In genomic region chr10:93422775-93423401, GRCm38 (mm10) we compare ENCODE assay signal across 20 mouse cellular contexts. TPM values are rescaled to one million over a fixed set of nuclear protein-coding genes. Genes with fewer than 3 reads are reported as not detected.
DNase-seq lines count a peak whose midpoint lies in the region; ATAC-seq lines count a peak whose summit lies in the region.
"Had no signal": no experiment of that assay in that cellular context is flagged by ENCODE, and none has a peak within 500 bp of the region (broad histone marks: within the 10 kb centered on the region; RNA-seq: fewer than 3 reads in every experiment).

No protein-coding gene starts in this region.

- DNase-seq in 3T3-L1 (ENCODE audit: low read depth, low spot score): peak; percentile 68
- DNase-seq in urinary bladder, postnatal 4 days (ENCODE audit: low spot score in 2 of 2): no peak
- DNase-seq in hindbrain, embryonic 14.5 days (ENCODE audit: low spot score): no peak
- no peak for DNase-seq in cerebellum, postnatal 14 days
- DNase-seq: adrenal gland, adult 2 months; cerebellum, adult 18-20 months; gastrocnemius, postnatal 10 days; kidney, adult 9 months; kidney, postnatal 4 days; right cerebral cortex, postnatal 4 days had no signal

- no peak overlapping the region for H3K4me2 ChIP-seq in intestine, embryonic 16.5 days (ENCODE audit: low read depth, low read length)
- no peak overlapping the region for H3K4me2 ChIP-seq in intestine, embryonic 15.5 days (replicated peaks)
- no peak overlapping the region for H3K4me2 ChIP-seq in hindbrain, embryonic 14.5 days (replicated peaks)
- H3K4me2 ChIP-seq: embryonic facial prominence, embryonic 13.5 days; heart, embryonic 11.5 days; limb, embryonic 13.5 days; lung, embryonic 15.5 days; neural tube, embryonic 13.5 days had no signal

- H3K27ac ChIP-seq in intestine, embryonic 16.5 days (ENCODE audit: low read length): no peak overlapping the region
- H3K27ac ChIP-seq in intestine, embryonic 15.5 days: no peak overlapping the region
- peak overlapping the region; percentile 37 for H3K27ac ChIP-seq in brown adipose tissue, adult 24 weeks (replicated peaks; ENCODE audit: low read depth, low read length)
- H3K27ac ChIP-seq in hindbrain, embryonic 14.5 days: no peak overlapping the region
- H3K27ac ChIP-seq: embryonic facial prominence, embryonic 13.5 days; hindbrain, postnatal 0 days; limb, embryonic 13.5 days; lung, embryonic 15.5 days; neural tube, embryonic 13.5 days had no signal

- H3K9ac ChIP-seq in intestine, embryonic 16.5 days (ENCODE audit: low read depth, low read length): no peak overlapping the region
- no peak overlapping the region for H3K9ac ChIP-seq in intestine, embryonic 15.5 days
- H3K9ac ChIP-seq in hindbrain, embryonic 14.5 days: no peak overlapping the region
- H3K9ac ChIP-seq: embryonic facial prominence, embryonic 13.5 days; limb, embryonic 13.5 days; lung, embryonic 15.5 days; neural tube, embryonic 13.5 days had no signal

- H3K9me3 ChIP-seq in intestine, embryonic 16.5 days (ENCODE audit: control insufficient read depth, low read length): no peaks in the 10 kb centered on the region
- H3K9me3 ChIP-seq in intestine, embryonic 15.5 days: no peaks in the 10 kb centered on the region
- no peaks in the 10 kb centered on the region for H3K9me3 ChIP-seq in megakaryocyte, embryonic 14.5 days
- no peaks in the 10 kb centered on the region for H3K9me3 ChIP-seq in hindbrain, embryonic 14.5 days (ENCODE audit: control insufficient read depth, low read length)
- H3K9me3 ChIP-seq: embryonic facial prominence, embryonic 13.5 days; limb, embryonic 13.5 days; lung, embryonic 15.5 days had no signal

- peak; percentile 55; the same call in 1 of the 2 replicates for ATAC-seq in intestine, embryonic 16.5 days
- ATAC-seq in intestine, embryonic 15.5 days: no peak
- no peak for ATAC-seq in hindbrain, embryonic 14.5 days (ENCODE audit: low FRiP score)
- ATAC-seq: hindbrain, postnatal 0 days had no signal

- WGBS in intestine, embryonic 16.5 days: 59% methylated on average over 10 of the region's 10 CpGs
- WGBS in intestine, embryonic 15.5 days: 63% methylated on average over 10 of the region's 10 CpGs
- 73% methylated on average over 10 of the region's 10 CpGs for WGBS in hindbrain, embryonic 14.5 days

- no peak overlapping the region for H3K4me3 ChIP-seq in intestine, embryonic 16.5 days (ENCODE audit: low read length)
- H3K4me3 ChIP-seq in intestine, embryonic 15.5 days (replicated peaks): no peak overlapping the region
- H3K4me3 ChIP-seq in brown adipose tissue, adult 24 weeks (ENCODE audit: insufficient read depth, low read depth, low read length): no peak overlapping the region
- H3K4me3 ChIP-seq in megakaryocyte, embryonic 14.5 days (replicated peaks): peak overlapping the region; percentile 28
- H3K4me3 ChIP-seq in hindbrain, embryonic 14.5 days (replicated peaks; ENCODE audit: low read length): no peak overlapping the region
- H3K4me3 ChIP-seq: embryonic facial prominence, embryonic 13.5 days; limb, embryonic 13.5 days; lung, embryonic 15.5 days; neural tube, embryonic 13.5 days had no signal

- no peaks in the 10 kb centered on the region for H3K36me3 ChIP-seq in intestine, embryonic 16.5 days (ENCODE audit: control insufficient read depth, insufficient read depth, low read length)
- H3K36me3 ChIP-seq in intestine, embryonic 15.5 days: no peaks in the 10 kb centered on the region
- no peaks in the 10 kb centered on the region for H3K36me3 ChIP-seq in megakaryocyte, embryonic 14.5 days (replicated peaks; ENCODE audit: low read length)
- no peaks in the 10 kb centered on the region for H3K36me3 ChIP-seq in hindbrain, embryonic 14.5 days (replicated peaks; ENCODE audit: control insufficient read depth, insufficient read depth)
- H3K36me3 ChIP-seq: embryonic facial prominence, embryonic 13.5 days; limb, embryonic 13.5 days; lung, embryonic 15.5 days; neural tube, embryonic 13.5 days had no signal

- H3K4me1 ChIP-seq in intestine, embryonic 16.5 days (ENCODE audit: control insufficient read depth, insufficient read depth, low read length): no peaks in the 10 kb centered on the region
- H3K4me1 ChIP-seq in intestine, embryonic 15.5 days (replicated peaks): no peaks in the 10 kb centered on the region
- peaks cover 30% of the 10 kb centered on the region for H3K4me1 ChIP-seq in brown adipose tissue, adult 24 weeks (ENCODE audit: control insufficient read depth, insufficient read depth, insufficient read length, low read length)
- H3K4me1 ChIP-seq in megakaryocyte, embryonic 14.5 days: peaks cover 45% of the 10 kb centered on the region
- no peaks in the 10 kb centered on the region for H3K4me1 ChIP-seq in hindbrain, embryonic 14.5 days (replicated peaks; ENCODE audit: control insufficient read depth, insufficient read depth, low read length)
- H3K4me1 ChIP-seq: embryonic facial prominence, embryonic 13.5 days; neural tube, embryonic 13.5 days had no signal

- no peaks in the 10 kb centered on the region for H3K27me3 ChIP-seq in intestine, embryonic 16.5 days (replicated peaks; ENCODE audit: control insufficient read depth, insufficient read depth, low read length)
- H3K27me3 ChIP-seq in intestine, embryonic 15.5 days (replicated peaks): no peaks in the 10 kb centered on the region
- peaks cover 9% of the 10 kb centered on the region for H3K27me3 ChIP-seq in megakaryocyte, embryonic 14.5 days (replicated peaks)
- no peaks in the 10 kb centered on the region for H3K27me3 ChIP-seq in hindbrain, embryonic 14.5 days (ENCODE audit: control insufficient read depth, insufficient read depth, low read length)
- H3K27me3 ChIP-seq: embryonic facial prominence, embryonic 13.5 days; limb, embryonic 13.5 days; lung, embryonic 15.5 days; neural tube, embryonic 13.5 days had no signal

RNA-seq across cellular contexts. Expression of gene Lta4h, which starts 30.3 kb away (rescaled TPM):
- 365 and 370 TPM in 2 replicates for polyA plus RNA-seq in intestine, embryonic 16.5 days (2015; fragmentation: Nextera tagmentation; extraction: Ambion mirVana)
- polyA plus RNA-seq in intestine, embryonic 15.5 days (2015; fragmentation: Nextera tagmentation; extraction: Ambion mirVana): 299 and 320 TPM in 2 replicates
- polyA plus RNA-seq in brown adipose tissue, adult 24 weeks (2012; ENCODE audit: insufficient read depth, insufficient read length, missing spikeins): 22.9 and 37.5 TPM in 2 replicates
- polyA plus RNA-seq in megakaryocyte, embryonic 14.5 days (2012; ENCODE audit: insufficient read depth, low replicate concordance): 63.1 and 78.0 TPM in 2 replicates
- 89.8 and 95.4 TPM in 2 replicates for polyA plus RNA-seq in hindbrain, embryonic 14.5 days (2014; fragmentation: Nextera tagmentation; extraction: Ambion mirVana)
